12 mouse cellular contexts compared by ENCODE assay signal in the genomic region with DNA sequence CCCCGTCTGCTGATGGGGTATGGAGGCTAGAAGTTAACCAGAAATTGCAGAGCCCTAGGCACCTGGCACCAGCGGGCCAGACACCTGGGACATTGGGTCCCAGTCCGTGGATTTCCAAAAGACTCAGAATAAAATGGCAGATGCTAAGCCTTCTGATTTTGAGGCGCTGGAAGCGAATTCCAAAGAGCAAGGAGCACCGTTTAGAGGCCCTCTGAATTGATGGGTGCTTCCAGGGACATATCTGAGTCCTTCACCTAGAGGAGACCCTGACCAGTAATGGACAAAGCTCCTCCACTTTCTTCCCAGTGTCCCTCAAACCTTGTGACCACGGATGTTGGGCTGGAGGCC. TPM values are rescaled to one million over a fixed set of nuclear protein-coding genes. Genes with fewer than 3 reads are reported as not detected.
DNase-seq lines count a peak whose midpoint lies in the region; ATAC-seq and TF ChIP-seq lines count a peak whose summit lies in the region.
"Had no signal": no experiment of that assay in that cellular context is flagged by ENCODE, and none has a peak within 500 bp of the region (broad histone marks: within the 10 kb centered on the region; RNA-seq: fewer than 3 reads in every experiment).

No protein-coding gene starts in this region.

- no peak overlapping the region for H3K4me3 ChIP-seq in kidney, postnatal 0 days (replicated peaks; ENCODE audit: low read depth, low read length)
- H3K4me3 ChIP-seq in embryonic facial prominence, embryonic 13.5 days, result peak overlapping the region; percentile 56
- peak overlapping the region; percentile 47 for H3K4me3 ChIP-seq in midbrain, embryonic 12.5 days

- intact Hi-C loops in heart, postnatal 25 days (cut with DNase I), result no loop called here

- no peaks in the 10 kb centered on the region for H3K9me3 ChIP-seq in kidney, postnatal 0 days (replicated peaks; ENCODE audit: low read length)
- H3K9me3 ChIP-seq in embryonic facial prominence, embryonic 13.5 days, result no peaks in the 10 kb centered on the region
- no peaks in the 10 kb centered on the region for H3K9me3 ChIP-seq in midbrain, embryonic 12.5 days

- peaks cover 35% of the 10 kb centered on the region for H3K4me1 ChIP-seq in kidney, postnatal 0 days (replicated peaks; ENCODE audit: insufficient read depth, low read length)
- peaks cover 65% of the 10 kb centered on the region for H3K4me1 ChIP-seq in embryonic facial prominence, embryonic 13.5 days
- peaks cover 55% of the 10 kb centered on the region for H3K4me1 ChIP-seq in midbrain, embryonic 12.5 days

- H3K36me3 ChIP-seq in kidney, postnatal 0 days (ENCODE audit: insufficient read depth, low read length), result no peaks in the 10 kb centered on the region
- H3K36me3 ChIP-seq in embryonic facial prominence, embryonic 13.5 days, result no peaks in the 10 kb centered on the region
- H3K36me3 ChIP-seq in midbrain, embryonic 12.5 days, result no peaks in the 10 kb centered on the region

- peak overlapping the region; percentile 56 for H3K4me2 ChIP-seq in kidney, postnatal 0 days (ENCODE audit: low read length)
- peak overlapping the region; percentile 76 for H3K4me2 ChIP-seq in embryonic facial prominence, embryonic 13.5 days
- H3K4me2 ChIP-seq in midbrain, embryonic 12.5 days (replicated peaks), result peak overlapping the region; percentile 55

- H3K27me3 ChIP-seq in kidney, postnatal 0 days (ENCODE audit: insufficient read depth, low read length), result peaks cover 80% of the 10 kb centered on the region
- H3K27me3 ChIP-seq in embryonic facial prominence, embryonic 13.5 days, result peaks cover 100% of the 10 kb centered on the region
- peaks cover 100% of the 10 kb centered on the region for H3K27me3 ChIP-seq in midbrain, embryonic 12.5 days

- no peak overlapping the region for H3K27ac ChIP-seq in kidney, postnatal 0 days
- 0 out of 2 replicates have a peak overlapping the region, but pooled peaks have one; percentile 28 for H3K27ac ChIP-seq in embryonic facial prominence, embryonic 13.5 days
- H3K27ac ChIP-seq in midbrain, embryonic 12.5 days (replicated peaks), result peak overlapping the region; percentile 85

- peak; percentile 83 for DNase-seq in heart, adult 11 months
- no peak for DNase-seq in heart, postnatal 25 days (ENCODE audit: low spot score)
- DNase-seq in kidney, postnatal 0 days (ENCODE audit: low spot score), result no peak
- DNase-seq in kidney, postnatal 36 days, result no peak
- DNase-seq in layer of hippocampus, adult 9-11 months, result no peak
- DNase-seq in natural killer cell, adult 2 months (ENCODE audit: low spot score in 2 of 2), result no peak
- DNase-seq: right cerebral cortex, adult 18-20 months had no signal

- ATAC-seq in kidney, postnatal 0 days (replicated peaks; ENCODE audit: low FRiP score, low read depth), result no peak
- no peak for ATAC-seq in embryonic facial prominence, embryonic 13.5 days (ENCODE audit: insufficient number of reproducible peaks, insufficient read depth, low FRiP score, low TSS enrichment, low read depth)
- no peak for ATAC-seq in midbrain, embryonic 12.5 days (ENCODE audit: low FRiP score, low read depth)

- no peak overlapping the region for H3K9ac ChIP-seq in kidney, postnatal 0 days (ENCODE audit: low read depth, low read length)
- peak overlapping the region; percentile 76 for H3K9ac ChIP-seq in embryonic facial prominence, embryonic 13.5 days
- H3K9ac ChIP-seq in midbrain, embryonic 12.5 days (replicated peaks), result peak overlapping the region; percentile 53; the same call in 1 of the 2 replicates

- TF ChIP-seq CTCF in kidney, postnatal 0 days (IDR thresholded peaks at IDR 0.05; ENCODE audit: low read depth), result no peak

- WGBS in kidney, postnatal 0 days, result 20% methylated on average over 7 of the region's 7 CpGs
- WGBS in embryonic facial prominence, embryonic 13.5 days, result 14% methylated on average over 7 of the region's 7 CpGs
- 2% methylated on average over 7 of the region's 7 CpGs for WGBS in midbrain, embryonic 12.5 days

RNA-seq across cellular contexts. Expression of a gene that starts 1.3 kb away (rescaled TPM):
- total RNA-seq in heart, postnatal 25 days (2021), result 10 to 100 TPM; 17.0 to 19.8 TPM
- 56.3 and 64.3 TPM in 2 replicates for polyA plus RNA-seq in kidney, postnatal 0 days (2015; fragmentation: Nextera tagmentation; extraction: Ambion mirVana)
- 54.9 and 81.7 TPM in 2 replicates for polyA plus RNA-seq in embryonic facial prominence, embryonic 13.5 days (2015; fragmentation: Nextera tagmentation; extraction: Ambion mirVana)
- 38.7 and 45.5 TPM in 2 replicates for polyA plus RNA-seq in midbrain, embryonic 12.5 days (2016; fragmentation: Nextera tagmentation; extraction: Ambion mirVana)

RNA-seq across cellular contexts. Expression of a gene that starts 27.1 kb away (rescaled TPM):
- total RNA-seq in heart, postnatal 25 days (2021), result not detected
- not detected in 2 replicates for polyA plus RNA-seq in kidney, postnatal 0 days (2015; fragmentation: Nextera tagmentation; extraction: Ambion mirVana)
- polyA plus RNA-seq in embryonic facial prominence, embryonic 13.5 days (2015; fragmentation: Nextera tagmentation; extraction: Ambion mirVana), result not detected in 2 replicates
- not detected in 2 replicates for polyA plus RNA-seq in midbrain, embryonic 12.5 days (2016; fragmentation: Nextera tagmentation; extraction: Ambion mirVana)
- total RNA-seq: adrenal gland, adult 18-20 months; left cerebral cortex, postnatal 10 days had no signal
- polyA plus RNA-seq: liver, embryonic 16.5 days had no signal
